ENCODE assay signal across 17 mouse cellular contexts in genomic region chr3:122586918-122587641, GRCm38 (mm10). TPM values are rescaled to one million over a fixed set of nuclear protein-coding genes. Genes with fewer than 3 reads are reported as not detected.
A peak's percentile ranks its signal among the peaks of the same experiment; 100 is the strongest.
DNase-seq lines count a peak whose midpoint lies in the region; ATAC-seq and TF ChIP-seq lines count a peak whose summit lies in the region.
"Had no signal": no experiment of that assay in that cellular context is flagged by ENCODE, and none has a peak within 500 bp of the region (broad histone marks: within the 10 kb centered on the region; RNA-seq: fewer than 3 reads in every experiment).

No protein-coding gene starts in this region.

- no peak overlapping the region for H3K4me2 ChIP-seq in hindbrain, embryonic 16.5 days (ENCODE audit: low read length)
- no peak overlapping the region for H3K4me2 ChIP-seq in kidney, postnatal 0 days (ENCODE audit: low read length)
- H3K4me2 ChIP-seq: embryonic facial prominence, embryonic 13.5 days; heart, embryonic 15.5 days; neural tube, embryonic 13.5 days; stomach, embryonic 15.5 days had no signal

- 0 out of 2 replicates have a peak, but pooled peaks have one; percentile 25 for ATAC-seq in hindbrain, embryonic 16.5 days
- peak; percentile 79 for ATAC-seq in kidney, postnatal 0 days (replicated peaks; ENCODE audit: low FRiP score, low read depth)
- ATAC-seq: intestine, embryonic 16.5 days had no signal

- no peaks in the 10 kb centered on the region for H3K9me3 ChIP-seq in hindbrain, embryonic 16.5 days (ENCODE audit: control insufficient read depth, low read length)
- H3K9me3 ChIP-seq in hindbrain, embryonic 10.5 days = no peaks in the 10 kb centered on the region
- no peaks in the 10 kb centered on the region for H3K9me3 ChIP-seq in kidney, postnatal 0 days (replicated peaks; ENCODE audit: low read length)
- H3K9me3 ChIP-seq in embryonic facial prominence, embryonic 10.5 days = no peaks in the 10 kb centered on the region
- H3K9me3 ChIP-seq: embryonic facial prominence, embryonic 13.5 days; heart, embryonic 15.5 days; neural tube, embryonic 13.5 days; stomach, embryonic 15.5 days had no signal

- H3K9ac ChIP-seq in hindbrain, embryonic 16.5 days (ENCODE audit: low read depth, low read length) = no peak overlapping the region
- no peak overlapping the region for H3K9ac ChIP-seq in kidney, postnatal 0 days (ENCODE audit: low read depth, low read length)
- H3K9ac ChIP-seq: embryonic facial prominence, embryonic 13.5 days; heart, embryonic 15.5 days; neural tube, embryonic 13.5 days; stomach, embryonic 15.5 days had no signal

- peaks cover 29% of the 10 kb centered on the region for H3K79me3 ChIP-seq in C2C12 (ENCODE audit: low read depth)

- H3ac ChIP-seq in C2C12 (ENCODE audit: control insufficient read depth, insufficient read length, low read depth) = no peak overlapping the region

- no peak for TF ChIP-seq CTCF in C2C12 (IDR thresholded peaks at IDR 0.05; ENCODE audit: control insufficient read depth, insufficient read depth, insufficient read length)
- no peak for TF ChIP-seq CTCF in embryonic fibroblast, embryonic 13.5 days (IDR thresholded peaks at IDR 0.05; ENCODE audit: borderline replicate concordance, insufficient read depth, low read length)
- TF ChIP-seq CTCF in kidney, postnatal 0 days (IDR thresholded peaks at IDR 0.05; ENCODE audit: low read depth) = no peak

- H3K36me3 ChIP-seq in hindbrain, embryonic 16.5 days (ENCODE audit: control insufficient read depth, insufficient read depth, low read length) = peaks cover 6% of the 10 kb centered on the region; the same call in 1 of the 2 replicates
- peaks cover 59% of the 10 kb centered on the region for H3K36me3 ChIP-seq in hindbrain, embryonic 10.5 days
- peaks cover 14% of the 10 kb centered on the region for H3K36me3 ChIP-seq in C2C12 (ENCODE audit: control insufficient read depth, insufficient read depth)
- no peaks in the 10 kb centered on the region for H3K36me3 ChIP-seq in kidney, postnatal 0 days (ENCODE audit: insufficient read depth, low read length)
- peaks cover 63% of the 10 kb centered on the region for H3K36me3 ChIP-seq in embryonic facial prominence, embryonic 10.5 days (replicated peaks)

- WGBS in hindbrain, embryonic 16.5 days = 55% methylated on average over 3 of the region's 3 CpGs
- 91% methylated on average over 3 of the region's 3 CpGs for WGBS in hindbrain, embryonic 10.5 days
- WGBS in kidney, postnatal 0 days = 45% methylated on average over 3 of the region's 3 CpGs
- 81% methylated on average over 3 of the region's 3 CpGs for WGBS in embryonic facial prominence, embryonic 10.5 days

- no peak for DNase-seq in hindbrain, embryonic 10.5 days (ENCODE audit: low spot score)
- peak; percentile 37 for DNase-seq in kidney, postnatal 0 days (ENCODE audit: low spot score)
- no peak for DNase-seq in adrenal gland, postnatal 10 days
- DNase-seq in embryonic facial prominence, embryonic 10.5 days (ENCODE audit: low spot score) = no peak
- DNase-seq in lung, postnatal 4 days = no peak
- DNase-seq: cerebellum, adult 11-12 months; lung, adult 2 months; thymus, postnatal 14 days had no signal

- H3K4me1 ChIP-seq in hindbrain, embryonic 16.5 days (ENCODE audit: control insufficient read depth, insufficient read depth, low read depth, low read length) = peaks cover 8% of the 10 kb centered on the region
- peaks cover 6% of the 10 kb centered on the region; the same call in 1 of the 2 replicates for H3K4me1 ChIP-seq in hindbrain, embryonic 10.5 days (replicated peaks)
- H3K4me1 ChIP-seq in embryonic fibroblast, embryonic 13.5 days (ENCODE audit: control insufficient read depth, insufficient read depth, low read length) = peaks cover 5% of the 10 kb centered on the region; the same call in 1 of the 2 replicates
- peaks cover 4% of the 10 kb centered on the region; the same call in 1 of the 2 replicates for H3K4me1 ChIP-seq in kidney, postnatal 0 days (replicated peaks; ENCODE audit: insufficient read depth, low read length)
- H3K4me1 ChIP-seq in embryonic facial prominence, embryonic 10.5 days = peaks cover 3% of the 10 kb centered on the region; the same call in 1 of the 2 replicates

- no peak overlapping the region for H3K27ac ChIP-seq in hindbrain, embryonic 16.5 days (ENCODE audit: low read depth, low read length)
- no peak overlapping the region for H3K27ac ChIP-seq in hindbrain, embryonic 10.5 days
- H3K27ac ChIP-seq in embryonic fibroblast, embryonic 13.5 days (ENCODE audit: insufficient read depth, low read length) = peak overlapping the region; percentile 89
- H3K27ac ChIP-seq in kidney, postnatal 0 days = 0 out of 2 replicates have a peak overlapping the region, but pooled peaks have one; percentile 25
- H3K27ac ChIP-seq in embryonic facial prominence, embryonic 10.5 days (replicated peaks) = no peak overlapping the region
- H3K27ac ChIP-seq: embryonic facial prominence, embryonic 13.5 days; heart, embryonic 15.5 days; neural tube, embryonic 13.5 days; stomach, embryonic 15.5 days had no signal

- no peaks in the 10 kb centered on the region for H3K27me3 ChIP-seq in hindbrain, embryonic 16.5 days (replicated peaks; ENCODE audit: control insufficient read depth, insufficient read depth, low read length)
- no peaks in the 10 kb centered on the region for H3K27me3 ChIP-seq in hindbrain, embryonic 10.5 days (ENCODE audit: insufficient read depth, poor library complexity, severe bottlenecking)
- no peaks in the 10 kb centered on the region for H3K27me3 ChIP-seq in C2C12 (ENCODE audit: control insufficient read depth, insufficient read depth, insufficient read length)
- H3K27me3 ChIP-seq in kidney, postnatal 0 days (ENCODE audit: insufficient read depth, low read length) = no peaks in the 10 kb centered on the region
- H3K27me3 ChIP-seq in embryonic facial prominence, embryonic 10.5 days (replicated peaks; ENCODE audit: low read depth, poor library complexity, severe bottlenecking) = no peaks in the 10 kb centered on the region
- H3K27me3 ChIP-seq: embryonic facial prominence, embryonic 13.5 days; heart, embryonic 15.5 days; megakaryocyte, embryonic 14.5 days; neural tube, embryonic 13.5 days; stomach, embryonic 15.5 days had no signal

- H3K4me3 ChIP-seq in hindbrain, embryonic 16.5 days (ENCODE audit: low read length) = no peak overlapping the region
- H3K4me3 ChIP-seq in hindbrain, embryonic 10.5 days = no peak overlapping the region
- H3K4me3 ChIP-seq in C2C12 (ENCODE audit: insufficient read depth, poor library complexity, severe bottlenecking) = no peak overlapping the region
- H3K4me3 ChIP-seq in embryonic fibroblast, embryonic 13.5 days (ENCODE audit: insufficient read depth, low read length) = no peak overlapping the region
- no peak overlapping the region for H3K4me3 ChIP-seq in kidney, postnatal 0 days (replicated peaks; ENCODE audit: low read depth, low read length)
- no peak overlapping the region for H3K4me3 ChIP-seq in embryonic facial prominence, embryonic 10.5 days
- H3K4me3 ChIP-seq: embryonic facial prominence, embryonic 13.5 days; heart, embryonic 15.5 days; megakaryocyte, embryonic 14.5 days; neural tube, embryonic 13.5 days; stomach, embryonic 15.5 days had no signal

- H3K79me2 ChIP-seq in C2C12 (ENCODE audit: control insufficient read depth, insufficient read depth) = peaks cover 74% of the 10 kb centered on the region

- TF ChIP-seq POLR2A in embryonic fibroblast, embryonic 13.5 days (IDR thresholded peaks at IDR 0.05; ENCODE audit: low read depth, low read length) = no peak

TF ChIP-seq in C2C12, 6 proteins besides CTCF, POLR2A, EP300 and RAD21:
- TF ChIP-seq CEBPB (IDR thresholded peaks at IDR 0.05; ENCODE audit: low read depth) (peak; percentile 77), FOSL1 (IDR thresholded peaks at IDR 0.05; ENCODE audit: insufficient read depth, low read length, poor library complexity, severe bottlenecking) (no peak)
TF ChIP-seq in C2C12: peak in this region for 1.

RNA-seq across cellular contexts. Expression of gene Fnbp1l, which starts 32.4 kb away (rescaled TPM):
- polyA plus RNA-seq in hindbrain, embryonic 16.5 days (2015; fragmentation: Nextera tagmentation; extraction: Ambion mirVana) = 168 and 182 TPM in 2 replicates
- polyA plus RNA-seq in hindbrain, embryonic 10.5 days (2016; fragmentation: Nextera tagmentation; extraction: Ambion mirVana) = 48.7 and 54.9 TPM in 2 replicates
- 12.4 TPM for polyA plus RNA-seq in C2C12 (2012; fragmentation: generic; extraction: Trizol)
- 42.6 and 65.4 TPM in 2 replicates for polyA plus RNA-seq in embryonic fibroblast, embryonic 13.5 days (2011; ENCODE audit: insufficient read length, low read depth, missing spikeins)
- polyA plus RNA-seq in kidney, postnatal 0 days (2015; fragmentation: Nextera tagmentation; extraction: Ambion mirVana) = 35.5 and 39.9 TPM in 2 replicates
- total RNA-seq in adrenal gland, postnatal 10 days (2021) = 10 to 100 TPM; 26.4 to 29.3 TPM
- 57.7 and 66.4 TPM in 2 replicates for polyA plus RNA-seq in embryonic facial prominence, embryonic 10.5 days (2016; fragmentation: Nextera tagmentation; extraction: Ambion mirVana)

Comparison
In these comparisons a context has a peak if more than half of its experiments do, and no peak if none do; other contexts are left out.
1. H3K27ac ChIP-seq: peak in embryonic fibroblast, embryonic 13.5 days (single experiment) and kidney, postnatal 0 days (single experiment); none in hindbrain, embryonic 16.5 days (single experiment), hindbrain, embryonic 10.5 days (single experiment) and embryonic facial prominence, embryonic 10.5 days (single experiment).